Mouse (Mus musculus) T-helper 1 cell (primary cell): ENCODE measurements at regions not wholly inside any gene's neighbourhood (a gene's known extent, or its start where the extent isn't known, plus 50 kb on each side); places are given as distances from the start of the nearest gene placed in this dataset.

ENCODE experiments used
- in situ Hi-C: fragments of 300-600 bp; cut with MboI, MseI; formaldehyde crosslinking; loops from one replicate; pipeline ENCODE4 v1.15.1; 2025; ENCODE audit warnings: high pct_unique_total_duplicates

- in situ Hi-C loops = loop anchor here (25.0 kb wide), 1 partner anchor 233 kb away; no protein-coding TSS in a partner anchor
Observed at GRCm38 (mm10) chr19:36178828-36179251, 58.9 kb upstream of the Ankrd1 start.

- in situ Hi-C loops = loop anchor here (5.0 to 25.0 kb wide), 3 partner anchors 232 to 732 kb away; no protein-coding TSS in a partner anchor
Observed at GRCm38 (mm10) chr19:36180329-36180728, 60.4 kb upstream of the Ankrd1 start.

GRCm38 (mm10) chr19:36181535-36181934 is 61.6 kb upstream of the Ankrd1 start:
- in situ Hi-C loops = loop anchor here (5.0 to 25.0 kb wide), 3 partner anchors 231 to 731 kb away; no protein-coding TSS in a partner anchor

- in situ Hi-C loops = loop anchor here (5.0 to 25.0 kb wide), 3 partner anchors 229 to 729 kb away; no protein-coding TSS in a partner anchor
Observed at GRCm38 (mm10) chr19:36183127-36183526, 63.2 kb upstream of the Ankrd1 start.

- in situ Hi-C loops = loop anchor here (10.0 to 25.0 kb wide), 2 partner anchors 223 to 275 kb away; no protein-coding TSS in a partner anchor
Observed at GRCm38 (mm10) chr19:36189662-36190061, 69.8 kb upstream of the Ankrd1 start.

GRCm38 (mm10) chr19:36191641-36192040 is 71.7 kb upstream of the Ankrd1 start:
- in situ Hi-C loops = loop anchor here (25.0 kb wide), 1 partner anchor 221 kb away; no protein-coding TSS in a partner anchor

- in situ Hi-C loops = no loop called here
Observed at GRCm38 (mm10) chr19:36204269-36204668, 84.4 kb upstream of the Ankrd1 start.

- in situ Hi-C loops = no loop called here
Observed at GRCm38 (mm10) chr19:36204965-36205718, 85.2 kb upstream of the Ankrd1 start.

GRCm38 (mm10) chr19:36207735-36208288 is 87.9 kb upstream of the Ankrd1 start:
- in situ Hi-C loops = no loop called here

- in situ Hi-C loops = no loop called here
Observed at GRCm38 (mm10) chr19:36208419-36208818, 88.5 kb upstream of the Ankrd1 start.

- in situ Hi-C loops = no loop called here
Observed at GRCm38 (mm10) chr19:36213461-36213860, 93.6 kb upstream of the Ankrd1 start.

- in situ Hi-C loops = no loop called here
Observed at GRCm38 (mm10) chr19:36214188-36214968, 94.5 kb upstream of the Ankrd1 start.

- in situ Hi-C loops = no loop called here
Observed at GRCm38 (mm10) chr19:36217177-36217576, 97.3 kb upstream of the Ankrd1 start.

- in situ Hi-C loops = no loop called here
Observed at GRCm38 (mm10) chr19:36217605-36218004, 97.7 kb upstream of the Ankrd1 start.

- in situ Hi-C loops = no loop called here
Observed at GRCm38 (mm10) chr19:36218921-36219320, 99.0 kb upstream of the Ankrd1 start.

GRCm38 (mm10) chr19:36221104-36221503 is 101.2 kb upstream of the Ankrd1 start:
- in situ Hi-C loops = no loop called here

GRCm38 (mm10) chr19:36221596-36221995 is 101.7 kb upstream of the Ankrd1 start:
- in situ Hi-C loops = no loop called here

GRCm38 (mm10) chr19:36222198-36222597 is 102.3 kb upstream of the Ankrd1 start:
- in situ Hi-C loops = no loop called here

GRCm38 (mm10) chr19:36224518-36224917 is 104.6 kb upstream of the Ankrd1 start:
- in situ Hi-C loops = no loop called here

- in situ Hi-C loops = no loop called here
Observed at GRCm38 (mm10) chr19:36225612-36226011, 105.7 kb upstream of the Ankrd1 start.

GRCm38 (mm10) chr19:36227418-36228160 is 107.7 kb upstream of the Ankrd1 start:
- in situ Hi-C loops = no loop called here
